Mouse (Mus musculus) small intestine, adult 2 months (tissue): ENCODE results near the gene Edaradd. TPM values are rescaled to one million over a fixed set of nuclear protein-coding genes. Genes with fewer than 3 reads are reported as not detected.

ENCODE experiments used
- H3K27ac ChIP-seq: fragments of 200-500 bp; 2 replicates; pipeline ENCODE4 v1.5.1; 2012; ENCODE audit warnings: low read depth, low read length, control low read depth, inconsistent platforms; ENCODE audit not compliant: insufficient read depth
- H3K27me3 ChIP-seq: fragments of 200-500 bp; 2 replicates; pipeline ENCODE4 v1.6.1; 2012; ENCODE audit warnings: mild to moderate bottlenecking, moderate library complexity, low read length, inconsistent platforms; ENCODE audit not compliant: control insufficient read depth, insufficient read depth
- H3K36me3 ChIP-seq: fragments of 200-500 bp; 2 replicates; pipeline ENCODE4 v1.6.1; 2012; ENCODE audit warnings: mild to moderate bottlenecking, low read length, control low read depth, inconsistent platforms; ENCODE audit not compliant: control insufficient read depth, insufficient read depth
- H3K4me1 ChIP-seq: fragments of 200-500 bp; 2 replicates; pipeline ENCODE4 v1.6.1; 2012; ENCODE audit warnings: low read length, inconsistent platforms, mixed read lengths; ENCODE audit not compliant: control insufficient read depth, insufficient read depth, insufficient read length
- H3K4me3 ChIP-seq: fragments of 200-500 bp; 2 replicates; pipeline ENCODE4 v1.5.1; 2012; ENCODE audit warnings: low read depth, mild to moderate bottlenecking, control low read depth, inconsistent platforms, low read length, moderate library complexity
- CTCF ChIP-seq: fragments of 200-500 bp; IDR thresholded peaks from 2 replicates; pipeline ENCODE4 v1.5.1; 2012; ENCODE audit warnings: low read depth, mild to moderate bottlenecking, control low read depth, inconsistent platforms, low read length, moderate library complexity, mixed read lengths; ENCODE audit not compliant: insufficient replicate concordance, insufficient read length; ENCODE audit errors: extremely low read depth
- POLR2A ChIP-seq: fragments of 200-500 bp; IDR thresholded peaks from 2 replicates; pipeline ENCODE4 v1.6.1; 2012; ENCODE audit warnings: low read depth, mild to moderate bottlenecking, control low read depth, inconsistent platforms, low read length, moderate library complexity
- WGBS: fragments of 180-500 bp; shearing (Covaris S2); methylation state at CpG from one replicate; pipeline ENCODE4 v1.1.7; 2018; 5-methylcytosine and 5-hydroxymethylcytosine counted together
- polyA plus RNA-seq: library from polyadenylated mRNA; depleted of rRNA; stranded (reverse); fragments of >200 nt; gene quantifications from 2 replicates; pipeline ENCODE4 v1.2.3, GENCODE M21; 2012

Gene Edaradd
- polyA plus RNA-seq, 1 experiment: 0.14 TPM

- no peak for TF ChIP-seq CTCF
- no peak for TF ChIP-seq POLR2A
These were observed 8.9 kb downstream of the Edaradd start for GRCm38 (mm10) chr13:12511189-12511965.

GRCm38 (mm10) chr13:12510032-12510431 is 10.2 kb downstream of the Edaradd start:
- no peak for TF ChIP-seq CTCF
- no peak for TF ChIP-seq POLR2A
- Histone ChIP-seq H3K27ac (no peak overlapping the region), H3K4me1 (no peaks in the 10 kb centered on the region), H3K4me3 (no peak overlapping the region), H3K27me3 (no peaks in the 10 kb centered on the region), H3K36me3 (no peaks in the 10 kb centered on the region)
- 44% methylated on average over 6 of the region's 6 CpGs for WGBS

More at GRCm38 (mm10) chr13:12511189-12511965, 8.9 kb downstream of the Edaradd start:
- Histone ChIP-seq H3K36me3 (no peaks in the 10 kb centered on the region), H3K4me1 (no peaks in the 10 kb centered on the region), H3K27ac (no peak overlapping the region), H3K27me3 (no peaks in the 10 kb centered on the region), H3K4me3 (no peak overlapping the region)
- 62% methylated on average over 9 of the region's 9 CpGs for WGBS

- TF ChIP-seq POLR2A (no peak), CTCF (no peak)
- no peak overlapping the region for H3K27ac ChIP-seq
- H3K4me1 ChIP-seq: no peaks in the 10 kb centered on the region
- no peak overlapping the region for H3K4me3 ChIP-seq
- H3K27me3 ChIP-seq: no peaks in the 10 kb centered on the region
- WGBS: 84% methylated on average over 6 of the region's 6 CpGs
- no peaks in the 10 kb centered on the region for H3K36me3 ChIP-seq
These were observed 12.8 kb downstream of the Edaradd start for GRCm38 (mm10) chr13:12507426-12507825.

DNA sequence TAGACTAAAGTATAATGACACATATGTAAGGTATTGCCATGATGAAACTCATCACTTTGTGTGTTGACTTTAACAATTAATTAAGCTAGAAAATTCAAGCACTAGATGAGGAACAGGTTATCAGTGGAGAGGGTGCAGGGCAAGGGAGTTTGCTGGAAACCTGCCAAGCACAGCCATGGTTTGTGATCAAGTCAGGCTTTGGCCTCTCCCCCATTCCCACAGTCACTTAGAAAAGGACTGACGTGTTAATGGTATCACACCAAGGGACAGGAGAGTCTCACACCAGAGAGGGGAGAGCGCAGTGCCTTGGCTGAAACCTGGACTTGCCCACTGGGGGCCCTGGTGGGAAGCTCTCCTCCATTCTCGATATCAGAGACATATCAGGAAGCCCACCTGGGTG is 14.9 kb downstream of the Edaradd start:
- TF ChIP-seq POLR2A (no peak), CTCF (no peak)
- Histone ChIP-seq H3K4me3 (no peak overlapping the region), H3K27me3 (no peaks in the 10 kb centered on the region), H3K4me1 (no peaks in the 10 kb centered on the region), H3K36me3 (no peaks in the 10 kb centered on the region), H3K27ac (no peak overlapping the region)
- 70% methylated on average over 3 of the region's 3 CpGs for WGBS

GRCm38 (mm10) chr13:12503238-12503751 is 16.9 kb downstream of the Edaradd start:
- no peak overlapping the region for H3K4me3 ChIP-seq
- 69% methylated on average over 11 of the region's 11 CpGs for WGBS
- H3K4me1 ChIP-seq: no peaks in the 10 kb centered on the region
- no peaks in the 10 kb centered on the region for H3K27me3 ChIP-seq
- TF ChIP-seq POLR2A (no peak), CTCF (no peak)
- no peaks in the 10 kb centered on the region for H3K36me3 ChIP-seq
- H3K27ac ChIP-seq: no peak overlapping the region

GRCm38 (mm10) chr13:12502665-12503237 is 17.5 kb downstream of the Edaradd start:
- 44% methylated on average over 4 of the region's 4 CpGs for WGBS
- TF ChIP-seq CTCF (no peak), POLR2A (no peak)
- Histone ChIP-seq H3K27me3 (no peaks in the 10 kb centered on the region), H3K36me3 (no peaks in the 10 kb centered on the region), H3K4me1 (no peaks in the 10 kb centered on the region), H3K4me3 (no peak overlapping the region), H3K27ac (no peak overlapping the region)

DNA sequence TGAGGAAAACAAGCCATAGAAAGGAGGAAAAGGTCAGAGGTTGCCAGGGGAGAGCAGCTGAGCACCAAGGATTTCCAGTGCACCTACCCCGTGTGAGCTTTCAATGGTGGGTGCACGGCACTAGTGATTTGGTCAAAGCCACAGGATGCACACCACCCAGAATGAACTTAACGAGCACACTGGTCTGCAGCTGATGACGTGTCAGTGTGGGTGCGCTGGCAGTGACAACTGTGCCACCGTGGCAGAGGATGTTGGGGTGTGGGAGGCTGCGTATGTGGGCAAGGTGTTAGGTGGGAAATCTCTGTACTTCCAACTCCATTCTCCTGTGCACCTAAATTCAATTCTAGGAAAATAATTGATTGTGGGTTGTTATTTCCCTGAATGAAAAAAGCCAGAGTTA is 21.1 kb downstream of the Edaradd start:
- H3K27ac ChIP-seq: no peak overlapping the region
- no peaks in the 10 kb centered on the region for H3K36me3 ChIP-seq
- no peaks in the 10 kb centered on the region for H3K4me1 ChIP-seq
- no peaks in the 10 kb centered on the region for H3K27me3 ChIP-seq
- TF ChIP-seq POLR2A: no peak
- TF ChIP-seq CTCF: no peak
- WGBS: 89% methylated on average over 7 of the region's 7 CpGs
- no peak overlapping the region for H3K4me3 ChIP-seq
